Comparison of ENCODE assay signal across 9 mouse cellular contexts in the genomic region with DNA sequence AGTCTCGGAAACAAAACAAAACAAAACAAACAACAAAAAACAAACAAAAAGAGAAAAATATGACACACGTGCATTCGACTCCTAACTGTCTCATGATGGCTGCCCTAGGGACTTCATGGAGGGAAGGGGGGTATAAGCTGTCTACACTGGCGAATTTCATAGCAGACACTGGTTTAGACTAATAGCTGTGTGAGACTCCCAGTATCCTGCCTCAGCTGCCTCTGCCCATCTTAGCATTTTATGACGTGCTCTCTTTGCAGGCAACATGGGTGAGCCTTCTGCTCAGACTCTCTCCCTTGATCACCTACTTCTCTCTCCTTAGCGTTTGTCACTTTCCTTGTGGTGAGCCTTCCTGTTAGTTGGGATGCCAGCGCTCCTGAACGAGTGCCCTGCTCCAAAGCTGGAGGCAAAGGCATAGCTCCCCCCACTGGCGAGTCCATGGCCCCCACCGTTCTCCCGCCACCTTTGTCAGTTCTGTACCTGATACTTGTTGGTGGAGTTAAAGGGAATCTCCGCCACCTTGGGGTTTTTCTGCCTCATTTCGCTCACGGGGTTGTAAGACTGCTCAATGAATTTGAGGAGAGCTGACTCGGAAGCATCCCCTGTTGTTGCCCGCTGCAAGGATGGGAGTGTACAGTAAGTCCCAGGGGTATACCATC. TPM values are rescaled to one million over a fixed set of nuclear protein-coding genes. Genes with fewer than 3 reads are reported as not detected.
DNase-seq lines count a peak whose midpoint lies in the region; ATAC-seq and TF ChIP-seq lines count a peak whose summit lies in the region.
"Had no signal": no experiment of that assay in that cellular context is flagged by ENCODE, and none has a peak within 500 bp of the region (broad histone marks: within the 10 kb centered on the region; RNA-seq: fewer than 3 reads in every experiment).

No protein-coding gene starts in this region.

- peak; percentile 80 for TF ChIP-seq CTCF in gastrocnemius, adult 2 months (IDR thresholded peaks at IDR 0.05)

- DNase-seq in ovary, postnatal 36 days (ENCODE audit: low spot score): peak; percentile 14
- DNase-seq in ovary, postnatal 14 days (ENCODE audit: low spot score): no peak
- peak; percentile 40 to 59 for DNase-seq in cerebellum, postnatal 36 days
- DNase-seq in gastrocnemius, adult 2 months: peak; percentile 86
- no peak for DNase-seq in layer of hippocampus, adult 9-11 months

- intact Hi-C loops in gastrocnemius, adult 2 months (cut with DNase I): loop anchor here (1.0 kb wide), 2 partner anchors 26 to 80 kb away; no protein-coding TSS in a partner anchor

- no peaks in the 10 kb centered on the region for H3K9me3 ChIP-seq in limb, embryonic 13.5 days

- peak overlapping the region; percentile 63 for H3K4me3 ChIP-seq in gastrocnemius, adult 2 months
- no peak overlapping the region; the same call in 1 of the 2 replicates for H3K4me3 ChIP-seq in limb, embryonic 13.5 days

- no peak for ATAC-seq in limb, embryonic 13.5 days (ENCODE audit: low FRiP score, low read depth)
- ATAC-seq in megakaryocyte progenitor cell, adult 5-6 weeks (replicated peaks; ENCODE audit: poor library complexity): no peak

- 0 out of 2 replicates have a peak, but pooled peaks cover 10% of the 10 kb centered on the region for H3K4me1 ChIP-seq in limb, embryonic 13.5 days

- no peak overlapping the region for H3K9ac ChIP-seq in limb, embryonic 13.5 days

- 26% methylated on average over 16 of the region's 16 CpGs for WGBS in limb, embryonic 13.5 days

- H3K36me3 ChIP-seq in limb, embryonic 13.5 days: no peaks in the 10 kb centered on the region

- H3K4me2 ChIP-seq in limb, embryonic 13.5 days (replicated peaks): peak overlapping the region; percentile 43

- H3K27ac ChIP-seq in gastrocnemius, adult 2 months: peak overlapping the region; percentile 92
- H3K27ac ChIP-seq in limb, embryonic 13.5 days: no peak overlapping the region

- peaks cover 33% of the 10 kb centered on the region for H3K27me3 ChIP-seq in limb, embryonic 13.5 days

RNA-seq across cellular contexts. Expression of gene Atp1a4, which starts 14.5 kb away (rescaled TPM):
- total RNA-seq in gastrocnemius, adult 2 months (2021): under 1 TPM; 0.20 to 0.43 TPM
- polyA plus RNA-seq in limb, embryonic 13.5 days (2015; fragmentation: Nextera tagmentation; extraction: Ambion mirVana): not detected in 2 replicates
- total RNA-seq in megakaryocyte progenitor cell, adult 5-6 weeks (2015): not detected in 2 replicates
- total RNA-seq in megakaryocyte progenitor cell, adult 5-6 weeks (2017): not detected in 2 replicates
- total RNA-seq: common myeloid progenitor, adult 5-6 weeks had no signal
- polyA plus RNA-seq: liver, embryonic 16.5 days had no signal

RNA-seq across cellular contexts. Expression of gene Igsf8, which starts 17.8 kb away (rescaled TPM):
- 1 to 10 TPM; 7.4 to 8.3 TPM for total RNA-seq in gastrocnemius, adult 2 months (2021)
- polyA plus RNA-seq in limb, embryonic 13.5 days (2015; fragmentation: Nextera tagmentation; extraction: Ambion mirVana): 42.2 and 46.7 TPM in 2 replicates
- 28.8 and 29.7 TPM in 2 replicates for total RNA-seq in megakaryocyte progenitor cell, adult 5-6 weeks (2015)
- 25.5 and 30.6 TPM in 2 replicates for total RNA-seq in megakaryocyte progenitor cell, adult 5-6 weeks (2017)

RNA-seq across cellular contexts. Expression of gene Casq1, which starts 24.0 kb away (rescaled TPM):
- 1,000 to 10,000 TPM; 2,819 to 3,581 TPM for total RNA-seq in gastrocnemius, adult 2 months (2021)
- polyA plus RNA-seq in limb, embryonic 13.5 days (2015; fragmentation: Nextera tagmentation; extraction: Ambion mirVana): 6.5 and 8.1 TPM in 2 replicates
- total RNA-seq in megakaryocyte progenitor cell, adult 5-6 weeks (2015): not detected in 2 replicates
- total RNA-seq in megakaryocyte progenitor cell, adult 5-6 weeks (2017): not detected in 2 replicates

RNA-seq across cellular contexts. Expression of gene Pea15a, which starts 37.1 kb away (rescaled TPM):
- total RNA-seq in gastrocnemius, adult 2 months (2021): 10 to 100 TPM; 19.5 to 35.2 TPM
- 108 and 113 TPM in 2 replicates for polyA plus RNA-seq in limb, embryonic 13.5 days (2015; fragmentation: Nextera tagmentation; extraction: Ambion mirVana)
- total RNA-seq in megakaryocyte progenitor cell, adult 5-6 weeks (2015): 3.1 and 4.9 TPM in 2 replicates
- total RNA-seq in megakaryocyte progenitor cell, adult 5-6 weeks (2017): 2.2 and 2.6 TPM in 2 replicates

RNA-seq across cellular contexts. Expression of gene Atp1a2, which starts 54.2 kb away (rescaled TPM):
- 1,000 to 10,000 TPM in 1 of 2 experiments, 100 to 1,000 TPM in 1; 838 to 1,060 TPM for total RNA-seq in gastrocnemius, adult 2 months (2021)
- polyA plus RNA-seq in limb, embryonic 13.5 days (2015; fragmentation: Nextera tagmentation; extraction: Ambion mirVana): 5.3 and 5.6 TPM in 2 replicates
- not detected in 2 replicates for total RNA-seq in megakaryocyte progenitor cell, adult 5-6 weeks (2015)
- not detected in 2 replicates for total RNA-seq in megakaryocyte progenitor cell, adult 5-6 weeks (2017)
- total RNA-seq: common myeloid progenitor, adult 5-6 weeks had no signal

Comparison
In these comparisons a context has a peak if more than half of its experiments do, and no peak if none do; other contexts are left out.
1. DNase-seq: peak in ovary, postnatal 36 days (single experiment), cerebellum, postnatal 36 days (2 of 2) and gastrocnemius, adult 2 months (single experiment); none in ovary, postnatal 14 days (single experiment) and layer of hippocampus, adult 9-11 months (single experiment).
2. RNA of gene Casq1, which starts 24.0 kb away (total RNA-seq): 2,819 to 3,581 TPM in gastrocnemius, adult 2 months; not detected in megakaryocyte progenitor cell, adult 5-6 weeks; every median in the first group is over 1,000 times any median in the second.